Mouse (Mus musculus) forebrain, postnatal 0 days (tissue): ENCODE measurements at regions not wholly inside any gene's neighbourhood (a gene's known extent, or its start where the extent isn't known, plus 50 kb on each side); places are given as distances from the start of the nearest gene placed in this dataset.

Experiments
- ATAC-seq: fragments of 200-750 bp; cut with Nextera tagmentation; 2 replicates; pipeline ENCODE4 v1.8.0; 2017; ENCODE audit warnings: mild to moderate bottlenecking, moderate library complexity
- DNase-seq: peaks from one replicate; pipeline ENCODE4 v3.0.0-alpha.2; 2015
- H3K27ac ChIP-seq: fragments of 300-500 bp; sonication (generic); 2 replicates; pipeline ENCODE4 v1.5.1; 2014; ENCODE audit warnings: low read depth, mild to moderate bottlenecking, antibody characterized with exemption, low read length, moderate library complexity, mixed read lengths
- H3K27me3 ChIP-seq: fragments of 300-500 bp; sonication (generic); 2 replicates; pipeline ENCODE4 v1.6.1; 2014; ENCODE audit warnings: mild to moderate bottlenecking, low read length, mixed read lengths; ENCODE audit not compliant: insufficient read depth
- H3K36me3 ChIP-seq: fragments of 300-500 bp; sonication (generic); 2 replicates; pipeline ENCODE4 v1.6.1; 2014; ENCODE audit warnings: mild to moderate bottlenecking, moderate library complexity; ENCODE audit not compliant: insufficient read depth
- H3K4me1 ChIP-seq: fragments of 300-500 bp; sonication (generic); 2 replicates; pipeline ENCODE4 v1.6.1; 2014; ENCODE audit warnings: antibody characterized with exemption; ENCODE audit not compliant: insufficient read depth
- H3K4me2 ChIP-seq: fragments of 300-500 bp; sonication (generic); 2 replicates; pipeline ENCODE4 v1.6.1; 2014; ENCODE audit warnings: low read depth, mild to moderate bottlenecking, moderate library complexity
- H3K4me3 ChIP-seq: fragments of 300-500 bp; sonication (generic); 2 replicates; pipeline ENCODE4 v1.5.1; 2014; ENCODE audit warnings: low read depth, low read length, mixed read lengths
- H3K9ac ChIP-seq: fragments of 300-500 bp; sonication (generic); 2 replicates; pipeline ENCODE4 v1.6.1; 2014; ENCODE audit warnings: mild to moderate bottlenecking
- H3K9me3 ChIP-seq: fragments of 300-500 bp; sonication (generic); 2 replicates; pipeline ENCODE4 v1.6.1; 2016; ENCODE audit warnings: low read length
- CTCF ChIP-seq: sonication (generic); IDR thresholded peaks from 2 replicates; pipeline ENCODE4 v1.5.1; 2016; ENCODE audit warnings: antibody characterized with exemption, control low read depth, low read depth
- WGBS: fragments of 180-500 bp; shearing (Covaris S2); extraction: QIAGEN DNeasy Blood & Tissue Kit; methylation state at CpG from one replicate; pipeline ENCODE4 v1.1.7; 2014; 5-methylcytosine and 5-hydroxymethylcytosine counted together

- no peaks in the 10 kb centered on the region for H3K9me3 ChIP-seq
- H3K27ac ChIP-seq: no peak overlapping the region
- no peaks in the 10 kb centered on the region for H3K36me3 ChIP-seq
- no peak overlapping the region for H3K9ac ChIP-seq
- ATAC-seq (no peak), DNase-seq (no peak)
- no peaks in the 10 kb centered on the region for H3K4me1 ChIP-seq
- WGBS: 60% methylated on average over 8 of the region's 8 CpGs
- TF ChIP-seq CTCF: no peak
- no peak overlapping the region for H3K4me2 ChIP-seq
- no peaks in the 10 kb centered on the region for H3K27me3 ChIP-seq
- H3K4me3 ChIP-seq: no peak overlapping the region
Measured at GRCm38 (mm10) chr15:61553081-61553680, 630.4 kb upstream of the A1bg start.

DNA sequence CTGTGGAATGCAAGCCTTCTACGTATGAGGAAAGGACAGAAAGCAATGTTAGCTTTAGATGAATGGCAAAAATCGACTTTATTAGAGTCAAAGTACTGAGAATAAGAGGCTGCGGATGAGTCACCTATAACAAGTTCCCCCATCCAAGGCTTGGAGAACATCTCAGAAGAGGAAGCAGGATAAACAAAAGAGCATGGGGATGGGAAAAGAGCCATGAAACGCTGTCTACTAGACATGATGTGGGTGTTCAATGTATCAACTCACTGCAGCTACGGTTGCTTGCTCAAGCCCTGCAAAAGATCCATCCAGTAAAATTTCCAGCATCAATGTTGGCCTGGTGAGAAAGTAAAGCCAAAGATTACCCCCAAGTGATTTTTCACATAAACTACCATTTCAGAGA, 628.4 kb upstream of the A1bg start:
- no peaks in the 10 kb centered on the region for H3K27me3 ChIP-seq
- 88% methylated on average over 5 of the region's 5 CpGs for WGBS

GRCm38 (mm10) chr15:61548400-61548799, 625.6 kb upstream of the A1bg start:
- no peak for TF ChIP-seq CTCF
- Histone ChIP-seq H3K27ac (no peak overlapping the region), H3K36me3 (no peaks in the 10 kb centered on the region), H3K4me2 (no peak overlapping the region), H3K9ac (no peak overlapping the region), H3K4me1 (no peaks in the 10 kb centered on the region), H3K9me3 (no peaks in the 10 kb centered on the region), H3K4me3 (no peak overlapping the region), H3K27me3 (no peaks in the 10 kb centered on the region)
- ATAC-seq (no peak), DNase-seq (no peak)
- WGBS: 79% methylated on average over 4 of the region's 4 CpGs

More for the DNA sequence above, 628.4 kb upstream of the A1bg start:
- Histone ChIP-seq H3K27ac (no peak overlapping the region), H3K4me1 (no peaks in the 10 kb centered on the region), H3K4me3 (no peak overlapping the region), H3K9ac (no peak overlapping the region), H3K9me3 (no peaks in the 10 kb centered on the region), H3K36me3 (no peaks in the 10 kb centered on the region), H3K4me2 (no peak overlapping the region)
- no peak for TF ChIP-seq CTCF
- DNase-seq (no peak), ATAC-seq (no peak)

- Histone ChIP-seq H3K27ac (no peak overlapping the region), H3K36me3 (no peaks in the 10 kb centered on the region), H3K4me3 (no peak overlapping the region), H3K9me3 (no peaks in the 10 kb centered on the region), H3K9ac (no peak overlapping the region), H3K4me2 (no peak overlapping the region), H3K27me3 (no peaks in the 10 kb centered on the region), H3K4me1 (no peaks in the 10 kb centered on the region)
- WGBS: 88% methylated on average over 3 of the region's 3 CpGs
- ATAC-seq (no peak), DNase-seq (no peak)
- TF ChIP-seq CTCF: no peak
Measured at GRCm38 (mm10) chr15:61546608-61547007, 623.8 kb upstream of the A1bg start.

DNA sequence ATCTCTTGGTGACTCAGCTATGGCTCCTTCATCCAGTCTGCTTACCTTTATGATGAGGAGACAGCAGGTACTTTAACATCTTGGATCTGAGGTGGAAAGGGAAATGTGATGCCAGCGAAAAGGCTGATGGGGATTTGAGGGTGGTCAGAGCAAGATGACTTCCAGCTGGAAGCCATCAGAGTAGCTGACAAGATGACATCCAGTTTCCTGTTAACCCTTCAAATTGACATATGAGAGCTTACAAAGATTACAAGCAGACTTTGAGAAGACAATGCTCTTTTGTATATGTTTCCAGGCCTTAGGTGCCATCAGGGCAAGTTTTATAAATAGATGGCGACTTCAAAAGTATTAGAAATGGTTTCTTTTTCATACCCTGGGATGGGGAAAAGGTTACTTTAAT, 621.3 kb upstream of the A1bg start:
- Histone ChIP-seq H3K4me1 (no peaks in the 10 kb centered on the region), H3K27ac (no peak overlapping the region), H3K4me3 (no peak overlapping the region), H3K9ac (no peak overlapping the region), H3K9me3 (no peaks in the 10 kb centered on the region), H3K36me3 (no peaks in the 10 kb centered on the region), H3K27me3 (no peaks in the 10 kb centered on the region), H3K4me2 (no peak overlapping the region)
- ATAC-seq: no peak
- DNase-seq: no peak
- 80% methylated on average over 2 of the region's 2 CpGs for WGBS
- TF ChIP-seq CTCF: no peak

DNA sequence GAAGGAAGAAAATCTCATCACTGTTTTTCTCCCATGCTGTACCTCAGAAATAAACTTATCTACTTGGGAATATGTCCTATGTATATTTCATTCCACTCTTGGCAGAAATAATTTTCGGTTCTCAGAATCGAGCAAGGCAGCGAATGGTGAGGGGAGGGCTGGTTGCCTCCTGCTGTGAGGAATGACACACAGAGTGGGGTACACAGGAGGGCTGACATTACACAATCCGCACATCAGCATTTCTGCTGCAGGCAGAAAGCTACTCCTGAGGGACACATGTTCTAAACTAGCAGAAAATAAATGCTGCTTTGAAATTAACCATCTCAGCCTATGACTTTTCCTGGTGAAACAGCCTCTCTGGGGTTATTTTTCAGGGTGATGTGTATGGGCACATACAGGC, 618.8 kb upstream of the A1bg start:
- no peaks in the 10 kb centered on the region for H3K27me3 ChIP-seq
- no peak overlapping the region for H3K4me3 ChIP-seq
- H3K4me1 ChIP-seq: no peaks in the 10 kb centered on the region
- ATAC-seq: no peak
- H3K9ac ChIP-seq: no peak overlapping the region
- no peak overlapping the region for H3K27ac ChIP-seq
- no peaks in the 10 kb centered on the region for H3K36me3 ChIP-seq
- H3K4me2 ChIP-seq: no peak overlapping the region
- H3K9me3 ChIP-seq: no peaks in the 10 kb centered on the region
- 61% methylated on average over 4 of the region's 4 CpGs for WGBS
- TF ChIP-seq CTCF: no peak
- DNase-seq: no peak

- no peak for DNase-seq
- no peak overlapping the region for H3K9ac ChIP-seq
- H3K4me1 ChIP-seq: no peaks in the 10 kb centered on the region
- H3K4me3 ChIP-seq: no peak overlapping the region
- H3K27ac ChIP-seq: no peak overlapping the region
- H3K4me2 ChIP-seq: no peak overlapping the region
- TF ChIP-seq CTCF: no peak
- no peaks in the 10 kb centered on the region for H3K36me3 ChIP-seq
- no peak for ATAC-seq
- no peaks in the 10 kb centered on the region for H3K27me3 ChIP-seq
- H3K9me3 ChIP-seq: no peaks in the 10 kb centered on the region
- WGBS: 76% methylated on average over 10 of the region's 10 CpGs
Measured at GRCm38 (mm10) chr15:61540753-61541421, 618.1 kb upstream of the A1bg start.
